Mouse (Mus musculus) left cerebral cortex, adult 2 months (tissue): ENCODE results near the gene Trim33. TPM values are rescaled to one million over a fixed set of nuclear protein-coding genes. Genes with fewer than 3 reads are reported as not detected.

Source experiments
- DNase-seq, 2 experiments: peaks; one replicate each; pipeline ENCODE4 v3.0.0; 2021 to 2022; ENCODE audit warnings: low spot score in 2 of 2, mixed read lengths in 1 of 2; ENCODE audit errors: extremely low spot score in 1 of 2
- H3K27ac ChIP-seq: fragments of 200-600 bp; 2 replicates; pipeline ENCODE4 v1.8.1; 2022
- H3K4me3 ChIP-seq: fragments of 200-600 bp; 2 replicates; pipeline ENCODE4 v1.8.1; 2022
- CTCF ChIP-seq: fragments of 200-600 bp; IDR thresholded peaks from 2 replicates; pipeline ENCODE4 v1.8.1; 2022; ENCODE audit warnings: antibody characterized with exemption, mild to moderate bottlenecking, moderate library complexity
- intact Hi-C: fragments of 180-260 bp; cut with DNase I; formaldehyde crosslinking; loops from one replicate; pipeline ENCODE4 v1.15.1; 2025
- total RNA-seq, 2 experiments: library from RNA; stranded (reverse); gene quantifications; 2 replicates each; pipeline ENCODE4 v1.2.3; 2021

The Trim33 gene
- total RNA-seq, 2 experiments from 2014 or later, result 56.5 to 56.7 TPM

DNA sequence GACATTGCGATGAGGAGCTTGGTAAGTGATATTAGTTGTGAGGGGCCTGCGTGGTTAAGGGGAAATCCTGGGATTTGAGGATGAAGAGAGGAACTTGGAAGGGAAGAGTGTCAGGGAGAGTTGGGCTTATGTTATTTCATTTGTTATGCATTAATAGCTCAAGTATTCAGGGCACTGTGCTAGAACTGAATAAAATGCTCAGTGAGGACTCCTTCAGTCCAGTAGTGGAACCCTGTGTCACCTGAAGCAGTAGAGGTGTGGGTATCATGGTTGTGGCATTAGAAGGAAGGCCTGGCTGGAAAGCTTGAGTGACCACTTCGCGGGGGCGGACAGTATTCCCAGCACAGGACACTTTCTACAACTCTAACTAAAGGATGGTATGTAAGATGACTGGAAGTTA is 1.8 kb downstream of the Trim33 start:
- intact Hi-C loops, result loop anchor here (5.0 kb wide), 1 partner anchor 51 kb away; no protein-coding TSS in a partner anchor
- H3K4me3 ChIP-seq, result peak overlapping the region; percentile 91
- DNase-seq, result no peak
- no peak for TF ChIP-seq CTCF
- peak overlapping the region; percentile 97; the same call in 1 of the 2 replicates for H3K27ac ChIP-seq

DNA sequence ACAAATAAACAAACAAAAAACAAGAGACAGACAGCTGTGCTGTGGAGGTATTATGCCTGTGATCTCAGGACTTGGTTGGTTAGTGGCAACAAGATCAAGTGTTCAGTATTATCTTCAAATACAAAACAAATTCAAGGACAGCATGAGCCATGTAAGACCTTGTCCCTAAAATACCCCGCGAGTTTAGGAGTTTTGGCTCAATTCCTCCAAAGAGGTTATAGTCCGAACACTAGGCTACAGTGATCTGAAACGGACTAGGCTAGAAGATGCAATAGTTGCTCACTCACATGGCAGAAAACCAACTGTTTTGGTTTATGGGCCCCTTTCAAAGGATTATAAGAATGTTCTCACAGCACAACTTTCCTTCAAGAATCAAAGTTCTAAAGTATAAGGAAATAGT is 9.7 kb downstream of the Trim33 start:
- no peak overlapping the region for H3K27ac ChIP-seq
- no peak for TF ChIP-seq CTCF
- DNase-seq, result no peak
- intact Hi-C loops, result no loop called here
- no peak overlapping the region for H3K4me3 ChIP-seq

DNA sequence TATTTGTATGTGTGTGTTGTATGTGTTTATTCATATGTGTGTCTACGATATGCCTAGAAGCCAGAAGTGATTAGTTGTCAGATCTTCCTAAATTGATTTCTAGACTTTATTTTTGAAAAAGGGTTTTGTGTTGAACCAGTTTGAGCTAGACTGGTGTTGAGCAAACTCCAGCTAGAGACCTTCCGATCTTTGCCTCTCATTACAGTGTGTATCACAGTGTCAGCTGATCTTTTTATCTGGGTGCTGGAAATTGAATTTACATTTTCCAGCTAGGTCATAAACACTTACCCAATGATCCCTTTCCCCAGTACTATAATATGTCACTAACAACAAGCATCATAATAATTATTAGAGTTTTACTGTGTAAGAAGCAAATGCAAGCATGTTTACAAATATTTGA is 12.0 kb downstream of the Trim33 start:
- Histone ChIP-seq H3K27ac (no peak overlapping the region), H3K4me3 (no peak overlapping the region)
- intact Hi-C loops, result no loop called here
- no peak for TF ChIP-seq CTCF
- DNase-seq, result no peak

DNA sequence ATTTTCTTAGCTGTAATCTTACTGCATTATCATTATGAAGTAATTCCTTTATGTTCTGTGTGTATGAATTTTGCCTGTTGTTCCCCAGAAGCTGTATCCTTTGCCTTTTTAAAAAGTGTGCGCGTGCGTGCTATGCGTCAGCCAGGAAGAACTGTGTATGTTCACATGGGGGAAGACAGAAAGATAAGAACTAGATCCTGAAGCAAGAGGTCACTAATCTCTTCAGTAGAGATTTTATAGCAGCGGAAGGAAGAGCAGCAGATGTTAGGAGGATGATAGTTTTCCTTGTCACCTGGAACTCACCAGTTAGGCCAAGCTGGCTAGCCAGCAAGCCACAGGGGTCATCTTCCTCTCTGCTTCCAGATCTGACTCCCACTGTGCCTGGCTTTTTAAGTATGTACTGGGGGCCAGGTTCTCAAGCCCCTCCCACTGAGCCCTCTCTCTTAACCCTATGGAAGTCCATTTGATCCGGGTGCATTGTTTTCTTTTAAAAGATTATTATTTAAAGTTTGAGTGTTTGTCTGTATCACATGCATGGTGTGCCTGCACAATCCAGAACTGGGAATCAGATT is 26.4 kb downstream of the Trim33 start:
- Histone ChIP-seq H3K4me3 (no peak overlapping the region), H3K27ac (no peak overlapping the region)
- DNase-seq, result no peak
- intact Hi-C loops, result no loop called here
- TF ChIP-seq CTCF, result no peak

DNA sequence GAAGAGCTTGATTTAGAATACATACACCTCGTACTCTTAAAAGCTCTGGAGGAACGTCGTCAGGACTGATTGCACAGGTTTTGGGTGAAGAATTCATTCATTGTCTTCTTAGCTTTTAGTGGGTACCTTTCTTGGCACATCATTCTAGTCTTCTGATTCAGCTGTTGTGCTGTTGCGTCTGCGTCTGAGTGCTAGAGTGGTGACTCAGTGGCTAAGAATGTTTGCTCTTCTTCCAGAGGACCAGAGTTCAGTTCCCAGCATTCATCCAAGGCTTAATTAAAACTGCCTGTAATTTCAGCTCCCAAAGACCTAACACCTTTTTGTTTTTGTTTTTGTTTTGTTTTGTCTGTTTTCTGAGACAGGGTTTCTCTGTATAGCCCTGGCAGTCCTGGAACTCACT is 30.2 kb downstream of the Trim33 start:
- Histone ChIP-seq H3K27ac (no peak overlapping the region), H3K4me3 (no peak overlapping the region)
- DNase-seq, result no peak
- intact Hi-C loops, result no loop called here
- no peak for TF ChIP-seq CTCF

DNA sequence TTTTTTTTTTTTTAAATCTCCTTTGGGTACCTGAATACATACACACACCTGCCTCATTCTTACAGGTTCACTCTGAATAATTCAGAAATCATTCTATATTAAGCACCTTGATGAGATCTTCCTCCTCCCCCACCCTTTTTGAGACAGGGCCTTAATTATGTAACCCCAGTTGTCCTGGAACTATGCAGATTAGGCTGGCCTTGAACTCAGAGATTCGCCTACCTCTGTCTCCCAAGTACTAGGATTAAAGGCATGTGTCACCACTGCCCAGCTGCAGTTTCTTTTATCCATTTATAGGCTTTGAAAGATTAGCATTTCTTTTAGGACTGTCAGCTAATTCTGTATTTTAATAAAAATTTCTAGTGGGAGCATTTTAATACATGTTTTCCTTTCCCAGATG is 30.7 kb downstream of the Trim33 start:
- Histone ChIP-seq H3K27ac (no peak overlapping the region), H3K4me3 (no peak overlapping the region)
- no peak for TF ChIP-seq CTCF
- DNase-seq, result no peak
- intact Hi-C loops, result no loop called here

GRCm38 (mm10) chr3:103314291-103314690 is 35.2 kb downstream of the Trim33 start:
- H3K4me3 ChIP-seq, result no peak overlapping the region
- no peak for DNase-seq
- intact Hi-C loops, result no loop called here
- H3K27ac ChIP-seq, result no peak overlapping the region
- TF ChIP-seq CTCF, result no peak

DNA sequence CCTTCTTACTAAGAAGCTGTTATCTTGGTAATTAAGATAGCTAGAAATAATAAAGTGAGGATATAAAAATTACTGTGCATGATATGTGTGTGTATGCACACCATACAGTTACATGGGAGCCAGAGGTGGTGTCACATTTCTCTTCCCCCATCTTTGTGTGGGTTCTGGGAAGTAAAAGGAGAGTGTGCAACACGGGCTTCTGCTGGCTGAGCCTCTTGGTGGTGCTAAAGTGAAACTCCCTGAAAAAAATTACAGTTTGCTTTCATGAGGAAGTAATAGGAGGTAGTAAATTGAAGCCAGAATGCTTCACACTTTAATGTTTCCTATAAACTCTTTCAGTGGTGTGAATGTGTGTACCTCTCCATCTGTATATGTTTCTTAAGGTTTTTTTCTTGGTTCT is 56.3 kb downstream of the Trim33 start:
- intact Hi-C loops, result loop anchor here (5.0 kb wide), 1 partner anchor 293 kb away; no protein-coding TSS in a partner anchor
- no peak for DNase-seq
- TF ChIP-seq CTCF, result no peak
- no peak overlapping the region for H3K27ac ChIP-seq
- no peak overlapping the region for H3K4me3 ChIP-seq

- H3K27ac ChIP-seq, result no peak overlapping the region
- DNase-seq, result no peak
- intact Hi-C loops, result no loop called here
- H3K4me3 ChIP-seq, result no peak overlapping the region
- TF ChIP-seq CTCF, result no peak
These were observed 67.6 kb downstream of the Trim33 start for GRCm38 (mm10) chr3:103346658-103347057.

- Histone ChIP-seq H3K4me3 (no peak overlapping the region), H3K27ac (no peak overlapping the region)
- intact Hi-C loops, result no loop called here
- no peak for TF ChIP-seq CTCF
- DNase-seq, result no peak
These were observed 74.4 kb downstream of the Trim33 start for GRCm38 (mm10) chr3:103353518-103353917.

DNA sequence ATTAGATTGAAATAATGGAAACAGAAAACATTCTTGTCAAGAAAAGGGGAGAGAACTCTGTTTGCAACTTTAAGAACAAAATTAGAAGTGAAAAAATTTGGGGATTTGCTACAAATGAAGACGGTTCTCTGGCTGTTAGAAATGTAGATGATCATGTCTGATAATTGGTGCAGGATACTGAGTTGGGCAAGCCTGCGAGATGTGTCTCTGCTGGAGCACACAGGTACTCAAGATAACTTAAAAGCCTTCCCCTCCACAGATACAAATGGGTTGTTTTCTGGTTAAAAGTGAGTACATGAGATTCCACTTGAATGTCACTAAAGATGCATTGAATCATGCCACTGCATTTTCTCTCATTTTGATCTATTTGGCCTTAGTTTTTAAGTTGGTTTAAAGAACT is 74.9 kb downstream of the Trim33 start:
- Histone ChIP-seq H3K27ac (no peak overlapping the region), H3K4me3 (no peak overlapping the region)
- TF ChIP-seq CTCF, result no peak
- no peak for DNase-seq
- intact Hi-C loops, result no loop called here

DNA sequence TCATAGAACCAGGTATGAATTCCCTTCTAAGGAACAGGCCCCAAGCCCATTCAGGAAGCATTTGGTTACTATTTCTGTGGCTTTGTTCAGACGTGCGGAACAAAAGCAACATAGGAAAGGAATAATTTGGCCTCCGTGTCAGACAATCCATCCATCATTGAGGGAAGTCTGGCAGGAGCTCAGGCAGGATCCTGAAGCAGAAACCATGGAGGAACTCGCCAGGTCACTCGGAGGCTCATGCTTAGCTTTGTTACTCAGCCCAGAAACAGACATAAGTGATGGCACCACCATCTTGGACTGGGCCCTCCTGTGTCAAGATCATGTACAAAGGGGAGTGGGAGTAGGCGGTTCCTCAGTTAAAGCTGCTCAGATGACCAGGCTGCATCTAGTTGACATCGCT is 82.1 kb downstream of the Trim33 start:
- TF ChIP-seq CTCF, result no peak
- intact Hi-C loops, result no loop called here
- Histone ChIP-seq H3K4me3 (no peak overlapping the region), H3K27ac (no peak overlapping the region)
- no peak for DNase-seq

- no peak for DNase-seq
- intact Hi-C loops, result no loop called here
- no peak for TF ChIP-seq CTCF
- H3K4me3 ChIP-seq, result no peak overlapping the region
- H3K27ac ChIP-seq, result no peak overlapping the region
These were observed 85.3 kb downstream of the Trim33 start for GRCm38 (mm10) chr3:103364182-103364945.
